Mouse (Mus musculus) right cerebral cortex, postnatal 14 days (tissue): ENCODE measurements around the gene Vrk1.

Experiments
- DNase-seq: peaks from one replicate; pipeline ENCODE4 v3.0.0; 2022

The Vrk1 gene

GRCm38 (mm10) chr12:106059873-106060573 is 50.0 kb downstream of the Vrk1 start:
- DNase-seq = no peak

GRCm38 (mm10) chr12:106070434-106071155 is 60.6 kb downstream of the Vrk1 start:
- DNase-seq = no peak

DNA sequence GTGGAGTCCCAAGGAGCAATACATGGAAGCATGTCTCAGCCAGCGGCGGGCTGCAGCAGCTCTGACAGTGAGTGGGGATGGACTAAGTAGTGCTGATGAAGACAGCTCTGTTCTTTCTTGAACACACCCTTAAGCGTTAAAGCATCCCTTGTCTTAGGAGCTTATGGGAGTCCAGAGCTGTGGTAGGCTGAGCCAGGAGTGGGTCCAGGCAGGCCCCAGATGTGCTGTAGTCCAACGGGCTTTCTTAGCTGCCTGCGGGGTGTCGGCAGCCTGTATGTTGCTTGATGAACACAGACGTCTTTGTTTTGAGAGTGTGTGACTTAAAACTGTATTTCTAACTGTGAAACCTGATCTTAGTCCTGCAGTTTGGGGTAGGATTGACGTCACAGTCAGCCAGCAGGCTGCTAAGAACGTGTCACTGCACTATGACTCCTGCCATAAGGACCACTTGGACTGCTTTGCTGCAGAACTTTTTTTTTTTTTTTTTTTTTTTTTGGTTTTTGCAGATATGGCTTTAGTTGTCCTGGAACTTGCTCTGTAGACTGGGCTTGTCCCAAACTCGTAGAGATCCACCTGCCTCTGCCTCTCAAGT is 61.6 kb downstream of the Vrk1 start:
- no peak for DNase-seq

- no peak for DNase-seq
Measured at GRCm38 (mm10) chr12:106074371-106075155, 64.5 kb downstream of the Vrk1 start.

GRCm38 (mm10) chr12:106076131-106076530 is 66.1 kb downstream of the Vrk1 start:
- DNase-seq = no peak

- no peak for DNase-seq
Measured at GRCm38 (mm10) chr12:106080511-106080910, 70.5 kb downstream of the Vrk1 start.

GRCm38 (mm10) chr12:106080945-106081747 is 71.1 kb downstream of the Vrk1 start:
- DNase-seq = peak; percentile 22

- DNase-seq = no peak
Measured at GRCm38 (mm10) chr12:106081748-106082140, 71.7 kb downstream of the Vrk1 start.

- no peak for DNase-seq
Measured at GRCm38 (mm10) chr12:106082191-106082957, 72.3 kb downstream of the Vrk1 start.

DNA sequence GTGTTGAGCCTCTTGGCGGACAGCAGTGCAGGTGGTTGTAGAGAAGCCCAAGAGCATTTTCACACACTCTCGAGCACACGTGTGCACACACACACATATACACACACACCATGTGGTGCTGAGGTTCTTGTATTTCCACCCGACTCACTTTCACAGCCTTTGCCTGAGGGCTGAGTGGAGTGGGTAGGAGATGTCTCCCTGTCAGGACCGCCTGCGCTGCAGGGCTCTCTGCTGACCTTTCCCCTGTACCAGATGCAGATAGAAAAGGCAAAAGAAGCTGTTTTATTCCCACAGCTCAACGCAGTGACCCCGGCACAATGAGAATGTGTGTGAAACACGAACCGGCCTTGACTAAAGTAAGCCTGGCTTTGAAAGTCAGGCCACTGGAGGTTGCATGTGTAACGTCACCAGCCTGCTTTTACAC is 72.9 kb downstream of the Vrk1 start:
- DNase-seq = no peak

GRCm38 (mm10) chr12:106084126-106084525 is 74.1 kb downstream of the Vrk1 start:
- DNase-seq = no peak

GRCm38 (mm10) chr12:106094827-106095226 is 84.8 kb downstream of the Vrk1 start:
- DNase-seq = no peak

GRCm38 (mm10) chr12:106102003-106102402 is 92.0 kb downstream of the Vrk1 start:
- no peak for DNase-seq

DNA sequence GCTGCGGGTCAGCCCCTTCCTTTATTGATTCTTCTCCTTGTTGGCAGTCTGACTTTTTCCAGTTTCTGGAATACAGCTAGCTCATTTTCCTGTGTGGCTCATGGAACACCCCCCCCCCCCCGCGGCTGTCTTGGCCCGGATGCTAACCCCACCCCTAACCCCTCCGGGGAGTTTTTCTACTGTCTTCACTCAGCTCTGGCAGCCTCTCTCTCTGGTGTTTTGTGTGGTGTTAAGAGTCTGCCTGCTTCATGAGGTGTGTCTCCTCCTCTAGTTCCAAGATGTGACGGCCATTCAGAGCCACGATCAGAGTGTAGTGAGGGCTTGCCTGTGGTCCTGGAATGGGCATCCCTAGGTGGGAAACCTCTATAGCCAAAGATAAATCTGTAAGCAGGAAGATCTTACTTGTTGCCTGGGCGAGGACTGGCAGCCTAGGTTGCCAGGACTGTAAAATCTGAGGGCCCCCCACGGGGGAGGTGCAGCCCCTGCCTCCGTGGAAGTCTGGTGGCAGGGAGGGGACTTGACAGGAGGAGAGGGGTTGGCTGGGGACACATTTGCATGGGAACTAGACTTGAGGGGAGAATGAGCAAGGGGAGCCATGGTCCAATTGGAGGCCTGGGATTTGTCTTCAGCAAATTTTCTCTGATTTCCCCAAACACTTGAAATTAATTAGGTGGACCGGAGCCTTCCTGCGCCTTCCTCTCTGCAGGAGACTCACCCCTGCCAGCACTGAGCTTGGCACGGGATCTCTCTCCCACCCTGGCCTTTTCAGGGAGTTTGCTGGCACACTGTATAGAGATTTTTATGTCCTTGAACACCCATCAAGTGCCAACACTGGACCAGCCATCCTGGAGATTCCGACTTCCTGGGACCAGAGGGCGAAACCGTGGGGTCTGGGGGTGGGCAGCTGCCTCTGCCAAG is 93.0 kb downstream of the Vrk1 start:
- no peak for DNase-seq

DNA sequence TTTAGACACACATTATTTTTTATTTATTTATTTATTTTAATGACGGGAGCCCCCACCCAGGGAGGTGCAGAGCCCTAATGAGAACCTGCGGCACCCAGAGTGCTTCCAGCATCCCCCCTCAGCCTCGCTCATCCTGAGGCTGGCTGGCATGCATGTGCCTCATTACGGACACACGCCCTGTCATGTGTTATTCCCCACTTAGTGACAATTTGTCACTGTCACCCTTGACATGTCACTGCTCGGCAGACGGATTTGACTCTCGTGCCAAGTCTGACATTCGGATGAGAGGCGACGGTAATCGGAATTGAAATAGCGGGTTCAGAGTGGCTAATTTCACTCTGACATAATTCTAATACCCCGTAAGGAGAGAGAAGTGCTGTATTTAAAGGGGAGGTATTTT is 97.2 kb downstream of the Vrk1 start:
- no peak for DNase-seq

DNA sequence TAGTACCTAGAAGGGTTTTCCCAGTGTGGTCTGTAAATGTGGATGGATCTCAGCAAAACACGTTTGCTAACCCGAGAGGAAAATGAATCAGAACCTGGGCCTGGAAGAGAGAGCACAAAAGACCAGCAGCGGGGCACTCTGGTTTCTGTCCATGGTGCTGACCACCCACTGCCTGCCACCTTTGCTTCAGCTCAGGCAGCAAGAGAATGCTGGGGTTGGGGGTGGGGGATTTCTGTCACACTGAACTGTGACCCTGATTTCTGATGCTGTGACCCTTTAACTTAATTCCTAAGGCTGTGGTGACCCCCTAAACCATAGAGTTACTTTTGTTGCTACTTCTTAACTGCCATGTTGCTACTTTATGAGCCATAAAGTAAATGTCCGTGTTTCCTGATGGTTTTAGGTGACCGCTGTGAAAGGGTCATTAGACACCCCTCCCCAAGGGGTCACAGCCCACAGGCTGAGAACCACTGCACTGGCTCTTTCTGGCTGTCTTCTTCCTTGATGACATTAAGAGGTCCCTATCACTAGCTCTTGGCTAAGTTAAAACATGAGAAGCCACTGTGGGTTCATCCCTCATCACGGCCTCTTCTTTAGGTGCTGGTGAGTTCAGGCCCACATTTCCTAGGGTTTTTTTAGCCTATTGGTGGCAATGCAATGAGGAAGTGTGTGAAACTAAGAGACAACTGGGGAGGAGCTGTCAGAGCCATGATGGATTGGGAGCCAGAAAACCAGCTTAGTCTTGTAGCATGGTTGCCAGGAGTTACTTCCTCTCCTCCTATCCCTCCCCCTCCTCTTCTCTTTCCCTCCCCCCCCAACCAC is 105.3 kb downstream of the Vrk1 start:
- DNase-seq = no peak

- DNase-seq = no peak
Measured at GRCm38 (mm10) chr12:106115892-106116206, 105.8 kb downstream of the Vrk1 start.

DNA sequence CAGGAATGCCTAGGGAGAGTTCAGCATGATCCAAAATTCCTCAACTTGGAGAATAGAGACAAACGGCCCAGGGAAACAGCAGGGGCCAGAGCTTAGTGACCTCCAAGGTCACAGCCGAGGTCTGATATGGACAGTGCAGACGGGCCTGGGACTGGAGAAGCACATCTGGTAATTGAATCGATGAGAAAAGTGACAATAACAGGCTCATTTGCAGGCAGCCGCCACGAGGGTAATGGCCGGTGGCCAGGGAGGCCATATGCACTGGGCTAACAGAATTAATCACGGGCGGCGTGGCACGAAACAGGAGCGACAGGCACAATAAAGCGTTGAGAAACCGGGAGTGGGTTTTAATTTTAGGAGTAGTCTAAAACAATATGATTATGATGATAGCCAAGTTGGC is 113.2 kb downstream of the Vrk1 start:
- no peak for DNase-seq

DNA sequence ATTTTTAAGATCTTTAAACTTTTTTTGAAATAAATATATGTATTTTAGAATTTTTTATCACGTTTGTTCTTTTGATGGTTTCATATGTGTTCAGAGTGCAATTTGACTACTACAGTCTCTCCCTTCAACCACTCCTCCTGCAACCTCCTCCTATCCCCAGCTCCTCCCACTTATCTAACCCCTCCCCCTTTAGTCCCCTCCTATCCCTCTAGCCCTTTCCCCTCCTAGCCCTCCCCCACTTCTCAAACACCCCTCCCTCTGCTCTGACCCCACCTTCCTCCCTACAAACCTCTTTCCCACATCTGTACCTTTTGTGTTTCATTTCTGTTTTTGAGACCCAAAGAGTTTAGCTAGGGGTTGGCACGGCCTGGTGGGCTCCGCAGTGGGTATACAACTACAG is 114.6 kb downstream of the Vrk1 start:
- DNase-seq = no peak
